In the genomic region with DNA sequence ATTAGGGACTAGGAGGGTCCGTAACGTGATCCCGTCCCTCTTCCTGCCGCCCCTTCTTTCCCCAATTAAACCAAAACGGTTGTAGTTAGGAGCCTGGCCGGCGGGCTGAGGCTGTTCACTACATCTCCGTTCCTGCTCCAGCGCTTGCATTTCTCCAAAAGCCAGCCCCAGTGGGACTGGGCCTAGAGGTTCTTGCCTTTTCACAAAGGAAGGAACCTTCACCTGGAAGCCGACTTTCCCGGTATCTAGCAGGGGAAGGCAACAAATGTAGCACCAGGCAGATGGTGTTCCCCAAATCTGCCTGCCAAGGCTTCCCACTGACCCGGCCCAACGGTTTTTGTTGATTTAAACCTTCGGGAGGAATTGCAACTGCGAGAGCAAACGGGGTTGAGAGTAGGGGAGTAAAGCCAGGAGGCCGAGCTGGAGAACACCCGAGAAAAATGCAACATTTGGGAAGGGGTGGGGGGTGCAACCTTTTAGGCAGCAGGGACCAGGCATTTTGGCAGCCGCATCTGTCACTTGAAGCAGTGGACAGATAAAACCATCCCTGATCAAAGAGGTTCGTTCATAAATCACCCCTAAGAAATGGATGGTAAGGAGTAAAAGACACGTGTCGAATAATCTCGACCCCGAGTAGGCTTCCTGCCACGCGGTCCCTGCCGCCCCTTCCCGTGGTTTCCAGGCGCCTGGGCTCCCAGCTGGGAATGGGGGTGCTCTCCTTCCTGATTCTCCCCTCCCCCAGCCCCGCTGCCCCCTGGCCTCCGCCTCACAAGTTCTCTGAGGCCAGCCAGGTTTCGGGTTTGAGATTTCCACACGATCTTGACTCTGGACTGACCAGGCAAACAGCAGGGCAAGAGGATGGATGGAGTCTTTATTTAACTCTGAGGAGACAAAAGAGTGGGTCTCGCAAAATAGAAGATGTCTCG, we compare ENCODE assay signal across 10 mouse cellular contexts. TPM values are rescaled to one million over a fixed set of nuclear protein-coding genes. Genes with fewer than 3 reads are reported as not detected.
A peak's percentile ranks its signal among the peaks of the same experiment; 100 is the strongest.
DNase-seq lines count a peak whose midpoint lies in the region; ATAC-seq and TF ChIP-seq lines count a peak whose summit lies in the region.
"Had no signal": no experiment of that assay in that cellular context is flagged by ENCODE, and none has a peak within 500 bp of the region (broad histone marks: within the 10 kb centered on the region; RNA-seq: fewer than 3 reads in every experiment).

No protein-coding gene starts in this region.

- H3K4me3 ChIP-seq in ES-Bruce4 (ENCODE audit: low read depth, low read length): peak overlapping the region; percentile 13; the same call in 1 of the 2 replicates
- no peak overlapping the region for H3K4me3 ChIP-seq in forebrain, embryonic 14.5 days (ENCODE audit: low read depth, low read length)
- H3K4me3 ChIP-seq in limb, embryonic 11.5 days (ENCODE audit: low read depth, low read length): peak overlapping the region; percentile 29
- peak overlapping the region; percentile 65 for H3K4me3 ChIP-seq in testis, adult 2 months (ENCODE audit: control insufficient read depth, low read depth, low read length)
- H3K4me3 ChIP-seq: megakaryocyte, embryonic 14.5 days had no signal

- TF ChIP-seq EP300 in ES-Bruce4 (IDR thresholded peaks at IDR 0.05; ENCODE audit: insufficient read depth, low read depth, low read length): no peak

- H3K9me3 ChIP-seq in ES-Bruce4 (replicated peaks; ENCODE audit: control insufficient read depth, insufficient read depth, low read length, poor library complexity, severe bottlenecking): no peaks in the 10 kb centered on the region
- H3K9me3 ChIP-seq in forebrain, embryonic 14.5 days (replicated peaks; ENCODE audit: control insufficient read depth, low read length): no peaks in the 10 kb centered on the region
- H3K9me3 ChIP-seq in limb, embryonic 11.5 days (ENCODE audit: control insufficient read depth, low read length): no peaks in the 10 kb centered on the region

- ATAC-seq in forebrain, embryonic 14.5 days: peak; percentile 33
- peak; percentile 50; the same call in 1 of the 2 replicates for ATAC-seq in limb, embryonic 11.5 days (ENCODE audit: insufficient number of reproducible peaks, low FRiP score, low TSS enrichment, low read depth)

- no peak for TF ChIP-seq CTCF in ES-Bruce4 (IDR thresholded peaks at IDR 0.05; ENCODE audit: low read depth, low read length)
- no peak for TF ChIP-seq CTCF in testis, adult 2 months (IDR thresholded peaks at IDR 0.05; ENCODE audit: control insufficient read depth, insufficient read depth, insufficient replicate concordance, low read depth, low read length)

- H3K9ac ChIP-seq in ES-Bruce4 (ENCODE audit: low read depth, poor library complexity, severe bottlenecking): no peak overlapping the region
- no peak overlapping the region for H3K9ac ChIP-seq in forebrain, embryonic 14.5 days (ENCODE audit: low read length)
- H3K9ac ChIP-seq in limb, embryonic 11.5 days (ENCODE audit: low read length): peak overlapping the region; percentile 63

- peak overlapping the region; percentile 22; the same call in 1 of the 2 replicates for H3K4me2 ChIP-seq in forebrain, embryonic 14.5 days (ENCODE audit: low read length)
- H3K4me2 ChIP-seq in limb, embryonic 11.5 days (ENCODE audit: low read depth, severe bottlenecking): peak overlapping the region; percentile 91

- TF ChIP-seq POLR2A in ES-Bruce4 (IDR thresholded peaks at IDR 0.05; ENCODE audit: insufficient read depth, low read length): no peak
- no peak for TF ChIP-seq POLR2A in testis, adult 2 months (IDR thresholded peaks at IDR 0.05; ENCODE audit: control insufficient read depth, low read depth, low read length)

- H3K27me3 ChIP-seq in ES-Bruce4 (ENCODE audit: control insufficient read depth, insufficient read depth, low read length, poor library complexity, severe bottlenecking): peaks cover 7% of the 10 kb centered on the region
- H3K27me3 ChIP-seq in forebrain, embryonic 14.5 days (replicated peaks; ENCODE audit: control insufficient read depth, insufficient read depth, low read length): peaks cover 87% of the 10 kb centered on the region
- H3K27me3 ChIP-seq in limb, embryonic 11.5 days (ENCODE audit: control insufficient read depth, insufficient read depth, low read length): no peaks in the 10 kb centered on the region
- peaks cover 3% of the 10 kb centered on the region for H3K27me3 ChIP-seq in testis, adult 2 months (ENCODE audit: control insufficient read depth, insufficient read depth, low read length)

- DNase-seq in cerebellum, postnatal 10 days: peak; percentile 33 to 63
- no peak for DNase-seq in cerebellum, adult 11 months
- peak; percentile 40 for DNase-seq in forebrain, embryonic 14.5 days (ENCODE audit: low spot score)
- peak; percentile 82 for DNase-seq in limb, embryonic 11.5 days (ENCODE audit: low spot score)
- no peak for DNase-seq in right cerebral cortex, adult 2 months (ENCODE audit: low spot score in 2 of 2)
- no peak for DNase-seq in cerebellum, adult 8-10 months

- under 1% methylated on average over 35 of the region's 35 CpGs for WGBS in forebrain, embryonic 14.5 days
- WGBS in limb, embryonic 11.5 days: 2% methylated on average over 35 of the region's 35 CpGs

- H3K4me1 ChIP-seq in ES-Bruce4 (ENCODE audit: control insufficient read depth, insufficient read depth, low read length): no peaks in the 10 kb centered on the region
- H3K4me1 ChIP-seq in forebrain, embryonic 14.5 days (ENCODE audit: control insufficient read depth, insufficient read depth, low read length): no peaks in the 10 kb centered on the region
- peaks cover 43% of the 10 kb centered on the region for H3K4me1 ChIP-seq in limb, embryonic 11.5 days (ENCODE audit: control insufficient read depth, insufficient read depth, low read length)
- H3K4me1 ChIP-seq in testis, adult 2 months (ENCODE audit: control insufficient read depth, insufficient read depth, low read length): peaks cover 11% of the 10 kb centered on the region

- H3K27ac ChIP-seq in ES-Bruce4 (ENCODE audit: insufficient read depth, low read length): no peak overlapping the region
- H3K27ac ChIP-seq in forebrain, embryonic 14.5 days (ENCODE audit: low read depth, low read length): no peak overlapping the region
- peak overlapping the region; percentile 91 for H3K27ac ChIP-seq in limb, embryonic 11.5 days (replicated peaks; ENCODE audit: low read depth, low read length)
- H3K27ac ChIP-seq in testis, adult 2 months (ENCODE audit: control insufficient read depth, insufficient read depth, low read depth, low read length): peak overlapping the region; percentile 32; the same call in 1 of the 2 replicates

- H3K36me3 ChIP-seq in ES-Bruce4 (ENCODE audit: control insufficient read depth, insufficient read depth, low read length, poor library complexity, severe bottlenecking): no peaks in the 10 kb centered on the region
- no peaks in the 10 kb centered on the region for H3K36me3 ChIP-seq in forebrain, embryonic 14.5 days (ENCODE audit: control insufficient read depth, insufficient read depth, low read length)
- no peaks in the 10 kb centered on the region for H3K36me3 ChIP-seq in limb, embryonic 11.5 days (ENCODE audit: control insufficient read depth, insufficient read depth, low read length)
- no peaks in the 10 kb centered on the region for H3K36me3 ChIP-seq in testis, adult 2 months (ENCODE audit: control insufficient read depth, insufficient read depth, low read length)

RNA-seq across cellular contexts. Expression of a gene that starts 9.3 kb away (rescaled TPM):
- polyA plus RNA-seq in ES-Bruce4 (2011; ENCODE audit: insufficient read depth, insufficient read length, low read depth, missing spikeins): 3.4 and 6.2 TPM in 2 replicates
- polyA plus RNA-seq in forebrain, embryonic 14.5 days (2014; fragmentation: Nextera tagmentation; extraction: Ambion mirVana): 0.69 and 0.96 TPM in 2 replicates
- polyA plus RNA-seq in limb, embryonic 11.5 days (2014; fragmentation: Nextera tagmentation; extraction: Ambion mirVana): 55.5 and 59.2 TPM in 2 replicates
- polyA plus RNA-seq in testis, adult 2 months (2012; rRNA removed): 1.2 and 1.3 TPM in 2 replicates

RNA-seq across cellular contexts. Expression of a gene that starts 38.5 kb away (rescaled TPM):
- not detected in 2 replicates for polyA plus RNA-seq in ES-Bruce4 (2011; ENCODE audit: insufficient read depth, insufficient read length, low read depth, missing spikeins)
- not detected in 2 replicates for polyA plus RNA-seq in forebrain, embryonic 14.5 days (2014; fragmentation: Nextera tagmentation; extraction: Ambion mirVana)
- not detected in 2 replicates for polyA plus RNA-seq in limb, embryonic 11.5 days (2014; fragmentation: Nextera tagmentation; extraction: Ambion mirVana)
- not detected in 2 replicates for polyA plus RNA-seq in testis, adult 2 months (2012; rRNA removed)
- polyA plus RNA-seq: cortical plate, adult 2 months had no signal

Comparison
In these comparisons a context has a peak if more than half of its experiments do, and no peak if none do; other contexts are left out.
1. DNase-seq: peak in cerebellum, postnatal 10 days (2 of 2), forebrain, embryonic 14.5 days (single experiment) and limb, embryonic 11.5 days (single experiment); none in cerebellum, adult 11 months (single experiment), right cerebral cortex, adult 2 months (0 of 2) and cerebellum, adult 8-10 months (single experiment).
2. H3K27ac ChIP-seq: peak in limb, embryonic 11.5 days (single experiment) and testis, adult 2 months (single experiment); none in ES-Bruce4 (single experiment) and forebrain, embryonic 14.5 days (single experiment).